Mouse (Mus musculus) erythroblast, embryonic 14.5 days (primary cell): ENCODE results near the gene C530025M09Rik.

Experiments
- GATA1 ChIP-seq: IDR thresholded peaks from 2 replicates; pipeline ENCODE4 v1.6.1; 2012; ENCODE audit warnings: low read length, inconsistent platforms, mixed read lengths
- TAL1 ChIP-seq: IDR thresholded peaks from 3 replicates; pipeline ENCODE4 v1.6.1; 2012; ENCODE audit warnings: low read length, inconsistent platforms, mixed read lengths

DNA sequence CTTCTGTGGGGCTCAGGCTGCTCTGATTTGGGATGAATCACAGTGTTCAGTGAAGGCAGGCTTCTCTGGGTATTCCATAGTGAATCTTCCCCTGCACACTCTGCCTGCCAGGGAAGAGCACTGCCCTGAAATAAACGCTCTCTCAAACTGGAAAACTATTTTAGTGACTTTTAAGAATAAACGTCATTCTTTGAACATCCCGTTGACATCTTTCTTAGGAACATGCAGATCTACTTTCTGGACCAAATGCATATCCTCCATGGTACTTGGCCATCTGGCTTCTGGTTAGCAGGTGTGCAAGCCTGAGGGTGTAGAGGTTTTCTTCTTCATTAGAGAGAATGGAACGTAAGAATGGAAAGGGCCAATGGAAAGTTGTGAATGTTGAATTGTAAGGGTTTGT lies 41.5 kb upstream of the C530025M09Rik start:
- TF ChIP-seq GATA1 (no peak), TAL1 (no peak)
